Mouse (Mus musculus) cerebellum, postnatal 36 days (tissue): ENCODE data around the gene Rap1gds1.

Experiments used
- DNase-seq, 2 experiments: peaks; one replicate each; pipeline ENCODE4 v3.0.0; 2021 to 2022; ENCODE audit warnings: mixed read lengths in 2 of 2

Rap1gds1 gene

GRCm38 (mm10) chr3:138876931-138877361, 198.1 kb downstream of the Rap1gds1 start:
- peak in 1 of 2 experiments; percentile 37 for DNase-seq

- DNase-seq: no peak
These were observed 198.6 kb downstream of the Rap1gds1 start for GRCm38 (mm10) chr3:138876418-138876817.

GRCm38 (mm10) chr3:138875936-138876335, 199.1 kb downstream of the Rap1gds1 start:
- no peak for DNase-seq
